Mouse (Mus musculus) granulocyte monocyte progenitor cell, adult 5-6 weeks (primary cell): ENCODE measurements around the gene Mknk2. TPM values are rescaled to one million over a fixed set of nuclear protein-coding genes. Genes with fewer than 3 reads are reported as not detected.

ENCODE experiments used
- ATAC-seq: replicated peaks from 2 replicates; pipeline ENCODE4 v1.8.0; 2016; ENCODE audit warnings: mild to moderate bottlenecking, moderate TSS enrichment, inconsistent platforms; ENCODE audit not compliant: poor library complexity, severe bottlenecking
- total RNA-seq, 2 experiments: library from RNA; stranded (forward) in 1 of 2; stranded (reverse) in 1 of 2; fragments of 200-712, 200-1000 nt in 1 of 2; fragments of >200 nt in 1 of 2; fragmentation: Nextera tagmentation in 1 of 2; gene quantifications; 2 replicates each; pipeline ENCODE4 v1.2.3; 2014 to 2017

The Mknk2 gene
- total RNA-seq (2014; fragmentation: Nextera tagmentation) (49.2 and 63.3 TPM in 2 replicates), total RNA-seq (2017) (37.7 and 58.0 TPM in 2 replicates)

GRCm38 (mm10) chr10:80677942-80678436, at the start of gene Mknk2:
TSS of gene Mknk2 (minus strand) at chr10:80678112.
- peak; percentile 58 for ATAC-seq

DNA sequence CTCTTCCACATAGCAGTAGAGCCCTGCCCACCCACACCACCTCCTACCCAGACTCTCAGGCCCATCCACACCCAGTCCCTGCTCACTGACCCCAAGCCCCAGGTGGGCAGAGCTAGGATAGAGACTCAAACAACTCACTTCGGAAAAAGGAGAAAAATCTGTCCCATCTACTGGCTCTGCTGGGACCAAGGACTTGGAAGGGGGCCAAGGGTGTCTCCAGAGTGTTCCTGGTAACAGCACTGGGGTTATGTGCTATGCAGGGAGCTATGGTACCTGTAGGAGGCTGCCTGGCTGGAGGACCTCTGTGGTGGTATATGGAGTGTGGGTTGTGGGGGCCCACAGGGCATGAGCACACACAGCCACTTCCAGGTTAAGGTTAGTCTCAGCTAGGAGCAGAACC, 39.4 kb upstream of the Mknk2 start:
- ATAC-seq, result no peak

DNA sequence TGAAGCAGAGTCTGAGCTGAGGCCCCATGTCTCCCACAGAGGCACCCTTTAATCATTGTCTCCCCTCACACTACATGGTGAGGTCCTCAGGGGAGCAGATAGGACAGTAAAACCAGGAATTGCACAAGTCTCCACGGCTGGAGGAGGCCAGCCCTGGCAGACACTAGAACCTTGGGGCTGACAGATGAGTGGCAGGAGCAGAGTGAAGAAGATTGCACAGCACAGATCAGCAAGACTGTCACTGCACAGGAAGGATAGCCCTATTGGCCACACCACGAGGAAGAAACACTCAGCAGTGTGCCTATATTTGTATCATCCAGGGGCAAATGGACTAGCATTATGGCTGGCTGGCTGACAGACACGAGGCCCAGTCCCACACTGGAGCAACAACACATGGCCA, 32.9 kb upstream of the Mknk2 start:
- no peak for ATAC-seq

DNA sequence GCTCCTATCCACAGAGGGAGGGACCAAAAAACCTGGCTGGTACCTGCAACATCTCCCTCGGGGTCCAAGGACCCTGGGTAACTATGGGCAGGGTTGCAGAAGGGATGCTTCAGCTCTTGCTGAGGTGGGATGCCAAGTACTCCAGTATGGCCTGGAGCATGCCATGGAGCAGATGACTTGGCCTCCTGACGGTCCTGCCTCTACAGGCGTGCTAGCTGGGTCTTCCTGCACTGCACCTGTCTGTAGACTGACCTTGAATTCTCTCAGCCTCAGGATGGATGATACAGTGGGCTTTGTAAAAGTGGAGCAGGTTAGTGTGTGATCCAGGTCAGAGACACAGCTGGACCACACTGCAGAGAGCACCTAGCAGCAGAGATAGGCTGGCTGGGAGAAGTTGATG, 27.6 kb upstream of the Mknk2 start:
- no peak for ATAC-seq

GRCm38 (mm10) chr10:80705033-80705432, 27.1 kb upstream of the Mknk2 start:
- no peak for ATAC-seq

DNA sequence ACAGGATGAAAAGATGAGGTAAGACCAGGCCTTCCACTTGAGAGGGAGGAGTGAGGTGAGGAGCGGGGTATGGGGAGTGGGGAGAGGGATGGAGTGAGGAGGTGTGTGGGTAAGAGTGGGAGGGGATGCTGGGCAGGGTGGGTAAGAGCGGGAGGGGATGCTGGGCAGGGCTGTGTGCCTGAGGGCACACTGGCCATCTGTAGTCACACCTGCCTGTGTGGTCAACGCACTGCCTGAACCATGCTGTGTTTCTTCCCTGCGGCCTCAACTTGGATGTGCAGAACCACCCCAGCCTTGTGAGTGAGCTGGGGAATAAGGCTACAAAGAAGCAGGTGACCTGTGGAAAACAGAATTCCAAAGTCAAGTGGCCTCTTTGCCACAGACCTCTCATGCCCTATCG, 26.5 kb upstream of the Mknk2 start:
- ATAC-seq, result no peak

- no peak for ATAC-seq
Measured at GRCm38 (mm10) chr10:80703643-80704042, 25.7 kb upstream of the Mknk2 start.

DNA sequence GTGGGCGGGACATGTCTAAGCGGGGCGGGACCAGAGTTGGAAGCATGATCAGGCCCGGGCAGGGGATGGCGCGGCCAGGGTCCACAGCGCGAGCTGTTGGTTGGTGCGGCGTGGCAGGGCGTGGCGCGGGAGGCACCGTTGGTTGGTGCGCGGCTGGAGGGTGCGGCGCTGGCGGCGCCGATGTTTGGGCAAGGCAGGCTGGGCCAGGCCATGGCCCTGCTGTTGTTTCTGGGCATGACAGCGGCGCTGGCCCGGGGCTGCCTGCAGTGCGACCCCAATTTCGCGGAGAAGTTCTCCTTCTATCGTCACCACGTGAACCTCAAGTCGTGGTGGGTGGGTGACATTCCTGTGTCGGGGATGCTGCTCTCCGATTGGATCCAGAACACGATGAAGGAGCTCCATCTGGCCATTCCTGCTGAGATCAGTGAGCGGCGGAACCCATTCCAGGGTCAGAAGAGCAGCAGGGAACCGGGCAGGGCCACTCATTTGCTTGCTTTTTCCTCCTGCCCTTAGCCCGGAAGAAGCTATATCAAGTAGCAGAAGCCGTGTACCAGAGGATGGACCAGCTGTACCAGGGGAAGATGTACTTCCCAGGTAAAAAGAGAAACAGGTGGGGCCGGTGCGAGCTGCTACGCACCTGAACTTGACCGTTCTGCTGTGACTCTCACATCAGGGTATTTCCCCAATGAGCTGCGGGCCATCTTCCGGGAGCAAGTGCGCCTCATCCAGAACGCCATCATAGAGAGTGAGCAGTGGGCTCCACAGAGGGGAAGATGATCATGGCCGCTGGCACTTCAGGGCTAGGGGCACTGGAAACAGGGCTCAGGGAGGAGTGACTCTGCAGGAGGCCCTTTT, 24.9 kb upstream of the Mknk2 start:
- ATAC-seq, result peak; percentile 66

GRCm38 (mm10) chr10:80701721-80702535, 24.0 kb upstream of the Mknk2 start, which contains the start of the genes Mob3a and Izumo4:
TSS of gene Mob3a (minus strand) at chr10:80701977.
TSS of gene Izumo4 (plus strand) at chr10:80702184.
- peak; percentile 74 for ATAC-seq

- peak; percentile 14 for ATAC-seq
Measured at GRCm38 (mm10) chr10:80700732-80701131, 22.8 kb upstream of the Mknk2 start.

GRCm38 (mm10) chr10:80700038-80700504, 22.2 kb upstream of the Mknk2 start:
- no peak for ATAC-seq

- no peak for ATAC-seq
Measured at GRCm38 (mm10) chr10:80698605-80699004, 20.7 kb upstream of the Mknk2 start.

DNA sequence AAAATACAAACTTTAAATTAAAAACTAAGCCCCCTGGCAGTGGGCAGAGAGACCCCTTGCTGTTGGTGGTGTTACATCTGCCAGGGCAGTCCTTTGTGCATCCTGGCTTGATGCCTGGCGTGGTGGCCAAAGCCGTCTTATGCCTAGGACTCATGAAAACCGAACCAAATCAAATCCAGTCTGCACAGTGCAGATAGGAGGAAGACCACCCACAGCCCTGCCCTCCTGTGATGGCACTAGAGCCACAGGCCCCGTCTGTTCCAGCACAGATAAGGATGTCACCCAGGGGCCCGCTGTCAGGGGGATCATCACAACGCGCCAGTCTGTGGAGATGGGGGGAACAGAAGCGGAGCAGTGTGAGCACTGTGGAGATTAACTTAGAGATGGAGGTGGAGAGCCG, 19.9 kb upstream of the Mknk2 start:
- ATAC-seq, result no peak

DNA sequence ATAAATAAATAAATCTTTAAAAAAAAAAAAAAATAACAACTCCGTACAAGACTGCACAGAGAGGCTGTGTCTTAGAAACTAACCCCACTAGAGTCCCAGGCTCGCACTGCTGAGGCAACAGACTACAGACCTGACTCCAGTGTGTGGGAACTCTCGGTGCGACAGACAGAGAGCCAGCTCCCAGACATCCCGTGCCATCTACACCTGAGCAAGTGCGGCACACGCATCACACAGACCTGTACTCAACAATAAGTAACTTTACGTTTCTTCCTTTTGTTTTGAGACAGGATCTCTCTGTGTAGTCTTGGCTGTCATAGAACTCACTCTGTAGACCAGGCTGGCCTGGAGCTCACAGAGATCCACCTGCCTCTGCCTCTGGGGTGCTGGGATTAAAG, 19.5 kb upstream of the Mknk2 start:
- no peak for ATAC-seq

- ATAC-seq, result no peak
Measured at GRCm38 (mm10) chr10:80696502-80697392, 18.8 kb upstream of the Mknk2 start.

DNA sequence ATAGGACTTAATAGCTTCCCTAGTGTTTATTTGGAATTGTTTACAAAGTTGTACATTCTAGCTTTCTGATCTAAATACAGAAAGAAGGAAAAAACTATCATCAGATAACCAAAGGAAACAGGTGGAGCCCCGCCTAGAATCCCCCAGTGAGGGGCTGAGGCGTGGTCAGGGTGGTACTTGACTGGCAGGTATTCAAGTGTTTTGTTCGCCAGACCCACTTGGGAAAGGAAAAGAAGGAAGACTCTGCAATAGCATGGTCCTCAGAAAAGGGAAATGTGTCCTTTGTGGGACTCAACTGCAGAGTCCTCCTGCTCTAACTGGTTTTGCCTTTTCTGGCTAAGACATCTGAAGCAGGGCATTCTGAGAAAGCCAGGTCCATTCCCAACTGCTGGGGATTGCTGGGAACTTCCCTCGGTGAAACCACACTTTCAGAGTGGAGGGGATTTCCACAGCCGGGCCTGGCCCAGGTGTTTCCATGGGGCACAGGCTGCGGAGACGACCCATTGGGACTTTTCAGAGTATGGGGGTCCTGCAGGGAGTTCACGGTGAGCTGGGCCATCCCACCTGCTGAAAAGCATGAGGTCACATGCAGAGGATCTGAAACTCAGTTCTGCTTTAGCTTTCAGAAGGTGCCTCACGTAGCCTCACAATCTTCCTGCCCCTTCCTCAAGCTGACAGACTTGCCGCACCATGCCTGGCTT, 18.0 kb upstream of the Mknk2 start:
- peak; percentile 3 for ATAC-seq

GRCm38 (mm10) chr10:80695186-80695585, 17.3 kb upstream of the Mknk2 start:
- peak; percentile 68 for ATAC-seq

- ATAC-seq, result no peak
Measured at GRCm38 (mm10) chr10:80694159-80694938, 16.4 kb upstream of the Mknk2 start.
